Mouse (Mus musculus) E14TG2a.4 (cell line): ENCODE measurements at regions not wholly inside any gene's neighbourhood (a gene's known extent, or its start where the extent isn't known, plus 50 kb on each side); places are given as distances from the start of the nearest gene placed in this dataset.

Experiments
- CTCF ChIP-seq: conservative IDR thresholded peaks from 2 replicates; pipeline ENCODE4 v1.5.1; 2014; ENCODE audit warnings: low read length
- NANOG ChIP-seq: IDR thresholded peaks from 2 replicates; pipeline ENCODE4 v1.6.1; 2014; ENCODE audit warnings: borderline replicate concordance, low read length, mixed read lengths

GRCm38 (mm10) chr8:35943686-35944085 is 178.1 kb downstream of the Gm19410 start:
- TF ChIP-seq CTCF: no peak
- TF ChIP-seq NANOG: no peak
